Mouse (Mus musculus): ENCODE measurements around the gene Dusp7.

DNA sequence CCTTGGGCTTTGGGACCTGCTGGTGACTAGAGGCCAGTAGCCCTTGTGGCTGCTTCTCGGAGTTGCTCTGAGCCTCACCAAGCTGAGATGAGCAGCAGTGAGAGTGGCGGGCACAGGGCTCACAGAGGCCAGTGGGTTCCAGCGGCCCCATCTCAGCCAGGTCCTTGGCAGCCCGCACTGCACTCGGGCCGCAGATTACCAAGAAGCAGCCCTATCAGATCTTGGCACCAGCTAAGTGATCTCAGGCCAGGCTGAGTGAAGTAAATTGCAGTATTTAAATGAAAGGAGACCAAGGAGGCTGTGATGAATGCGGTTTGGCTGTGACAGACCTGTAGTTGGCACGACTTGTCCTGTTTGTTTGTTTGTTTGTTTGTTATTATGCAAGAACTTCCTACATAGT, 25.1 kb downstream of the Dusp7 start:
- TF ChIP-seq CTCF (conservative IDR thresholded peaks at IDR 0.05; ENCODE audit: low read length) (no peak), POU5F1 (IDR thresholded peaks at IDR 0.05; ENCODE audit: borderline replicate concordance, low read length) (no peak)
